Mouse (Mus musculus) right cerebral cortex, postnatal 25 days (tissue): ENCODE measurements at regions not wholly inside any gene's neighbourhood (a gene's known extent, or its start where the extent isn't known, plus 50 kb on each side); places are given as distances from the start of the nearest gene placed in this dataset.
"Not testable (repeated sequence)": the region's sequence is repeated elsewhere in the genome, so short reads cannot be mapped to it uniquely, and the experiment has no call there.

Experiments
- DNase-seq: peaks from one replicate; pipeline ENCODE4 v3.0.0; 2022

GRCm38 (mm10) chr17:83049972-83050535, 165.0 kb upstream of the Pkdcc start:
- DNase-seq, result no peak

- no peak for DNase-seq
Observed at GRCm38 (mm10) chr17:83050591-83051197, 164.4 kb upstream of the Pkdcc start.

GRCm38 (mm10) chr17:83052613-83053140, 162.4 kb upstream of the Pkdcc start:
- no peak for DNase-seq

- no peak for DNase-seq
Observed at GRCm38 (mm10) chr17:83057832-83058231, 157.3 kb upstream of the Pkdcc start.

- no peak for DNase-seq
Observed at GRCm38 (mm10) chr17:83061843-83062242, 153.2 kb upstream of the Pkdcc start.

- DNase-seq, result no peak
Observed at GRCm38 (mm10) chr17:83063848-83064247, 151.2 kb upstream of the Pkdcc start.

- DNase-seq, result not testable (repeated sequence)
Observed at GRCm38 (mm10) chr17:83064376-83064775, 150.7 kb upstream of the Pkdcc start.

GRCm38 (mm10) chr17:83069246-83069645, 145.8 kb upstream of the Pkdcc start:
- no peak for DNase-seq

- DNase-seq, result no peak
Observed at GRCm38 (mm10) chr17:83071746-83072145, 143.3 kb upstream of the Pkdcc start.

GRCm38 (mm10) chr17:83072175-83072574, 142.9 kb upstream of the Pkdcc start:
- DNase-seq, result no peak

- DNase-seq, result no peak
Observed at GRCm38 (mm10) chr17:83074893-83075292, 140.2 kb upstream of the Pkdcc start.

- no peak for DNase-seq
Observed at GRCm38 (mm10) chr17:83077737-83078600, 137.1 kb upstream of the Pkdcc start.

- no peak for DNase-seq
Observed at GRCm38 (mm10) chr17:83078601-83079360, 136.3 kb upstream of the Pkdcc start.

- DNase-seq, result no peak
Observed at GRCm38 (mm10) chr17:83079361-83079685, 135.8 kb upstream of the Pkdcc start.

- DNase-seq, result no peak
Observed at GRCm38 (mm10) chr17:83081729-83082128, 133.4 kb upstream of the Pkdcc start.

GRCm38 (mm10) chr17:83083521-83083920, 131.6 kb upstream of the Pkdcc start:
- no peak for DNase-seq

GRCm38 (mm10) chr17:83085792-83086475, 129.2 kb upstream of the Pkdcc start:
- no peak for DNase-seq

- DNase-seq, result no peak
Observed at GRCm38 (mm10) chr17:83086703-83087102, 128.4 kb upstream of the Pkdcc start.

GRCm38 (mm10) chr17:83088471-83088870, 126.6 kb upstream of the Pkdcc start:
- no peak for DNase-seq

- no peak for DNase-seq
Observed at GRCm38 (mm10) chr17:83089856-83090692, 125.0 kb upstream of the Pkdcc start.

- no peak for DNase-seq
Observed at GRCm38 (mm10) chr17:83093862-83094261, 121.2 kb upstream of the Pkdcc start.

- DNase-seq, result no peak
Observed at GRCm38 (mm10) chr17:83096451-83096850, 118.6 kb upstream of the Pkdcc start.
